Mouse (Mus musculus) liver, embryonic 14.5 days (tissue): ENCODE measurements around the gene Chn2.

Source experiments
- CTCF ChIP-seq: IDR thresholded peaks from 2 replicates; pipeline ENCODE4 v1.5.1; 2016; ENCODE audit warnings: antibody characterized with exemption, low read depth, control low read depth
- EP300 ChIP-seq: IDR thresholded peaks from 2 replicates; pipeline ENCODE4 v1.6.1; 2016; ENCODE audit warnings: antibody characterized with exemption, low read depth

DNA sequence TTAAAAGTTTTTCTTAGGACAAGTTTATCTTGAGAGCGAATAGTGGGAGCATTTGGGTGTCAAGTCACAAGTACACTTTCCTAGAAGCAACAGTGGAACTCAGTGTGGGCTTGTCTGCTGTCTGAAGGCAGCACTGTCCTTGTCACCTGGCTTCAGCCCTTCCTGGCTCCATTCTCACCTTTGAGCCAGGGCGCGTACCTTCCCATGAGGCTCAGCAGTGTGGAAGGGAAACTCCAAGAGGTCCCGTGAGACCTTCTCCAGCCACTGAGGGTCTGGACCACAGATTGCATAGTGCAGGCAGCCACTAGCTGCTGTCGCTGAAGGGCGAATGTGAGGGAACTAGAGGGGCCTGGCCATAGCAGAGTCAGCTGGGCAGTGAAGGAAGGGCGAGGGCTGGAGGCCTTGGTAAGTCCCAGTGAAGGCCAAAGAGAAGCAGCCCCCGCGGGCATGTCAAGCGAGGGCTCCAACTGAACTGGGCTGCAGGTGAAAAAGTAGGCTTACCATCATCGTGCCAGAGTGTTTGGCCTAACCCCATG lies 293.8 kb downstream of the Chn2 start:
- TF ChIP-seq CTCF (no peak), EP300 (no peak)
